Mouse (Mus musculus) liver, embryonic 16.5 days (tissue): ENCODE results near the gene Dact2. TPM values are rescaled to one million over a fixed set of nuclear protein-coding genes. Genes with fewer than 3 reads are reported as not detected.

Experiments used
- ATAC-seq: fragments of 200-750 bp; cut with Nextera tagmentation; 2 replicates; pipeline ENCODE4 v1.8.0; 2017; ENCODE audit warnings: low read depth, mild to moderate bottlenecking, moderate number of reproducible peaks, moderate library complexity
- H3K27ac ChIP-seq: fragments of 300-500 bp; sonication (generic); 2 replicates; pipeline ENCODE4 v1.5.1; 2014; ENCODE audit warnings: mild to moderate bottlenecking, low read length
- H3K27me3 ChIP-seq: fragments of 300-500 bp; sonication (generic); 2 replicates; pipeline ENCODE4 v1.6.1; 2014; ENCODE audit warnings: low read depth, low read length, mixed read lengths; ENCODE audit not compliant: control insufficient read depth, insufficient read depth
- H3K36me3 ChIP-seq: fragments of 300-500 bp; sonication (generic); 2 replicates; pipeline ENCODE4 v1.6.1; 2014; ENCODE audit warnings: mild to moderate bottlenecking; ENCODE audit not compliant: control insufficient read depth, insufficient read depth
- H3K4me1 ChIP-seq: fragments of 300-500 bp; sonication (generic); 2 replicates; pipeline ENCODE4 v1.6.1; 2014; ENCODE audit warnings: low read depth, low read length, mixed read lengths; ENCODE audit not compliant: control insufficient read depth
- H3K4me2 ChIP-seq: fragments of 300-500 bp; sonication (generic); 2 replicates; pipeline ENCODE4 v1.6.1; 2014; ENCODE audit warnings: low read depth, low read length, mixed read lengths
- H3K4me3 ChIP-seq: fragments of 300-500 bp; sonication (generic); 2 replicates; pipeline ENCODE4 v1.5.1; 2014; ENCODE audit warnings: low read depth, mild to moderate bottlenecking, low read length
- H3K9ac ChIP-seq: fragments of 300-500 bp; sonication (generic); 2 replicates; pipeline ENCODE4 v1.6.1; 2014; ENCODE audit warnings: low read depth, low read length
- H3K9me3 ChIP-seq: fragments of 300-500 bp; sonication (generic); replicated peaks from 2 replicates; pipeline ENCODE4 v1.6.1; 2016; ENCODE audit warnings: low read length; ENCODE audit not compliant: control insufficient read depth
- WGBS: fragments of 180-500 bp; shearing (Covaris S2); extraction: QIAGEN DNeasy Blood & Tissue Kit; methylation state at CpG from one replicate; pipeline ENCODE4 v1.1.7; 2014; ENCODE audit not compliant: insufficient replicate concordance; 5-methylcytosine and 5-hydroxymethylcytosine counted together
- polyA plus RNA-seq: library from polyadenylated mRNA; unstranded; fragments of >200 nt; fragmentation: Nextera tagmentation; extraction: Ambion mirVana; gene quantifications from 2 replicates; pipeline ENCODE4 v1.2.1, GENCODE M21; 2015

Dact2 gene
- polyA plus RNA-seq, 1 experiment from 2014 or later: 1.3 TPM

- ATAC-seq: no peak
- Histone ChIP-seq H3K4me1 (no peaks in the 10 kb centered on the region), H3K36me3 (no peaks in the 10 kb centered on the region)
Observed at GRCm38 (mm10) chr17:14184192-14184814, 19.8 kb downstream of the Dact2 start.

GRCm38 (mm10) chr17:14183717-14184116 is 20.4 kb downstream of the Dact2 start:
- Histone ChIP-seq H3K4me3 (no peak overlapping the region), H3K4me2 (no peak overlapping the region), H3K36me3 (no peaks in the 10 kb centered on the region), H3K9me3 (no peaks in the 10 kb centered on the region), H3K9ac (no peak overlapping the region), H3K4me1 (no peaks in the 10 kb centered on the region; the same call in 1 of the 2 replicates), H3K27me3 (no peaks in the 10 kb centered on the region), H3K27ac (no peak overlapping the region)
- ATAC-seq: no peak
- WGBS: 70% methylated on average over 4 of the region's 4 CpGs

More at GRCm38 (mm10) chr17:14184192-14184814, 19.8 kb downstream of the Dact2 start:
- Histone ChIP-seq H3K4me2 (no peak overlapping the region), H3K27me3 (no peaks in the 10 kb centered on the region), H3K27ac (no peak overlapping the region), H3K4me3 (no peak overlapping the region), H3K9me3 (no peaks in the 10 kb centered on the region), H3K9ac (no peak overlapping the region)
- WGBS: 61% methylated on average over 4 of the region's 4 CpGs

GRCm38 (mm10) chr17:14182860-14183259 is 21.2 kb downstream of the Dact2 start:
- no peak for ATAC-seq
- Histone ChIP-seq H3K4me2 (no peak overlapping the region), H3K4me1 (no peaks in the 10 kb centered on the region; the same call in 1 of the 2 replicates), H3K4me3 (no peak overlapping the region), H3K9ac (no peak overlapping the region), H3K36me3 (no peaks in the 10 kb centered on the region), H3K27me3 (no peaks in the 10 kb centered on the region), H3K9me3 (no peaks in the 10 kb centered on the region), H3K27ac (no peak overlapping the region)
- 54% methylated on average over 3 of the region's 3 CpGs for WGBS

GRCm38 (mm10) chr17:14178911-14179310 is 25.2 kb downstream of the Dact2 start:
- H3K4me3 ChIP-seq: no peak overlapping the region
- no peaks in the 10 kb centered on the region for H3K27me3 ChIP-seq
- WGBS: 54% methylated on average over 4 of the region's 4 CpGs
- H3K36me3 ChIP-seq: no peaks in the 10 kb centered on the region
- H3K9ac ChIP-seq: no peak overlapping the region
- no peak overlapping the region for H3K4me2 ChIP-seq
- no peak overlapping the region for H3K27ac ChIP-seq
- no peak for ATAC-seq
- peaks cover 4% of the 10 kb centered on the region for H3K4me1 ChIP-seq
- H3K9me3 ChIP-seq: no peaks in the 10 kb centered on the region

GRCm38 (mm10) chr17:14178475-14178874 is 25.6 kb downstream of the Dact2 start:
- H3K27ac ChIP-seq: no peak overlapping the region
- H3K36me3 ChIP-seq: no peaks in the 10 kb centered on the region
- no peak overlapping the region for H3K4me2 ChIP-seq
- no peak for ATAC-seq
- H3K4me1 ChIP-seq: peaks cover 9% of the 10 kb centered on the region
- no peaks in the 10 kb centered on the region for H3K27me3 ChIP-seq
- no peak overlapping the region for H3K4me3 ChIP-seq
- no peaks in the 10 kb centered on the region for H3K9me3 ChIP-seq
- H3K9ac ChIP-seq: no peak overlapping the region
- WGBS: 47% methylated on average over 4 of the region's 4 CpGs

GRCm38 (mm10) chr17:14178049-14178448 is 26.1 kb downstream of the Dact2 start:
- Histone ChIP-seq H3K4me1 (peaks cover 13% of the 10 kb centered on the region), H3K4me2 (no peak overlapping the region), H3K27ac (no peak overlapping the region), H3K36me3 (no peaks in the 10 kb centered on the region), H3K4me3 (no peak overlapping the region), H3K9me3 (no peaks in the 10 kb centered on the region), H3K9ac (no peak overlapping the region), H3K27me3 (no peaks in the 10 kb centered on the region)
- ATAC-seq: no peak
- WGBS: 36% methylated on average over 5 of the region's 5 CpGs

GRCm38 (mm10) chr17:14177018-14177417 is 27.1 kb downstream of the Dact2 start:
- Histone ChIP-seq H3K27me3 (no peaks in the 10 kb centered on the region), H3K9me3 (no peaks in the 10 kb centered on the region), H3K4me2 (no peak overlapping the region), H3K4me3 (no peak overlapping the region), H3K9ac (no peak overlapping the region), H3K36me3 (no peaks in the 10 kb centered on the region), H3K27ac (no peak overlapping the region), H3K4me1 (peaks cover 18% of the 10 kb centered on the region)
- ATAC-seq: no peak
- 62% methylated on average over 5 of the region's 5 CpGs for WGBS

GRCm38 (mm10) chr17:14175704-14176103 is 28.4 kb downstream of the Dact2 start:
- H3K4me1 ChIP-seq: peaks cover 21% of the 10 kb centered on the region
- no peak overlapping the region for H3K27ac ChIP-seq
- no peaks in the 10 kb centered on the region for H3K9me3 ChIP-seq
- no peak overlapping the region for H3K4me2 ChIP-seq
- H3K27me3 ChIP-seq: no peaks in the 10 kb centered on the region
- H3K36me3 ChIP-seq: no peaks in the 10 kb centered on the region
- no peak overlapping the region for H3K4me3 ChIP-seq
- H3K9ac ChIP-seq: no peak overlapping the region
- WGBS: 59% methylated on average over 5 of the region's 5 CpGs
- no peak for ATAC-seq

GRCm38 (mm10) chr17:14175019-14175418 is 29.1 kb downstream of the Dact2 start:
- Histone ChIP-seq H3K4me2 (no peak overlapping the region), H3K9me3 (no peaks in the 10 kb centered on the region), H3K9ac (no peak overlapping the region), H3K4me1 (peaks cover 21% of the 10 kb centered on the region), H3K27ac (no peak overlapping the region), H3K27me3 (no peaks in the 10 kb centered on the region), H3K36me3 (no peaks in the 10 kb centered on the region), H3K4me3 (no peak overlapping the region)
- peak; percentile 61; the same call in 1 of the 2 replicates for ATAC-seq
- 43% methylated on average over 4 of the region's 4 CpGs for WGBS
